Mouse (Mus musculus) midbrain, embryonic 11.5 days (tissue): Measurements from ENCODE around the gene Pou2f2. TPM values are rescaled to one million over a fixed set of nuclear protein-coding genes. Genes with fewer than 3 reads are reported as not detected.
A peak's percentile ranks its signal among the peaks of the same experiment; 100 is the strongest.

Experiments
- ATAC-seq: fragments of 200-750 bp; cut with Nextera tagmentation; 2 replicates; pipeline ENCODE4 v1.8.0; 2017; ENCODE audit warnings: moderate TSS enrichment, moderate library complexity; ENCODE audit not compliant: low FRiP score
- DNase-seq: peaks from one replicate; pipeline ENCODE4 v3.0.0; 2015; ENCODE audit warnings: low spot score; ENCODE audit errors: missing footprints
- H3K27ac ChIP-seq: fragments of 300-500 bp; sonication (generic); 2 replicates; pipeline ENCODE4 v1.5.1; 2014; ENCODE audit warnings: low read depth, low read length
- H3K27me3 ChIP-seq: fragments of 300-500 bp; sonication (generic); 2 replicates; pipeline ENCODE4 v1.6.1; 2014; ENCODE audit warnings: mild to moderate bottlenecking, low read length, moderate library complexity, mixed read lengths; ENCODE audit not compliant: control insufficient read depth, insufficient read depth
- H3K36me3 ChIP-seq: fragments of 300-500 bp; sonication (generic); 2 replicates; pipeline ENCODE4 v1.6.1; 2014; ENCODE audit warnings: mild to moderate bottlenecking, low read length, moderate library complexity, mixed read lengths; ENCODE audit not compliant: control insufficient read depth, insufficient read depth
- H3K4me1 ChIP-seq: fragments of 300-500 bp; sonication (generic); 2 replicates; pipeline ENCODE4 v1.6.1; 2014; ENCODE audit warnings: low read length; ENCODE audit not compliant: control insufficient read depth, insufficient read depth
- H3K4me2 ChIP-seq: fragments of 300-500 bp; sonication (generic); 2 replicates; pipeline ENCODE4 v1.6.1; 2014; ENCODE audit warnings: mild to moderate bottlenecking, moderate library complexity
- H3K4me3 ChIP-seq: fragments of 300-500 bp; sonication (generic); 2 replicates; pipeline ENCODE4 v1.5.1; 2014; ENCODE audit warnings: low read depth, low read length
- H3K9ac ChIP-seq: fragments of 300-500 bp; sonication (generic); 2 replicates; pipeline ENCODE4 v1.6.1; 2014; ENCODE audit warnings: low read length
- H3K9me3 ChIP-seq: fragments of 300-500 bp; sonication (generic); 2 replicates; pipeline ENCODE4 v1.6.1; 2016; ENCODE audit warnings: low read length; ENCODE audit not compliant: control insufficient read depth
- WGBS: fragments of 180-500 bp; shearing (Covaris S2); extraction: QIAGEN DNeasy Blood & Tissue Kit; methylation state at CpG from one replicate; pipeline ENCODE4 v1.1.7; 2014; 5-methylcytosine and 5-hydroxymethylcytosine counted together
- polyA plus RNA-seq: library from polyadenylated mRNA; unstranded; fragments of >200 nt; fragmentation: Nextera tagmentation; extraction: Ambion mirVana; gene quantifications from 2 replicates; pipeline ENCODE4 v1.2.1, GENCODE M21; 2014

Pou2f2 gene
- polyA plus RNA-seq, 1 experiment from 2014 or later = 26.6 TPM

DNA sequence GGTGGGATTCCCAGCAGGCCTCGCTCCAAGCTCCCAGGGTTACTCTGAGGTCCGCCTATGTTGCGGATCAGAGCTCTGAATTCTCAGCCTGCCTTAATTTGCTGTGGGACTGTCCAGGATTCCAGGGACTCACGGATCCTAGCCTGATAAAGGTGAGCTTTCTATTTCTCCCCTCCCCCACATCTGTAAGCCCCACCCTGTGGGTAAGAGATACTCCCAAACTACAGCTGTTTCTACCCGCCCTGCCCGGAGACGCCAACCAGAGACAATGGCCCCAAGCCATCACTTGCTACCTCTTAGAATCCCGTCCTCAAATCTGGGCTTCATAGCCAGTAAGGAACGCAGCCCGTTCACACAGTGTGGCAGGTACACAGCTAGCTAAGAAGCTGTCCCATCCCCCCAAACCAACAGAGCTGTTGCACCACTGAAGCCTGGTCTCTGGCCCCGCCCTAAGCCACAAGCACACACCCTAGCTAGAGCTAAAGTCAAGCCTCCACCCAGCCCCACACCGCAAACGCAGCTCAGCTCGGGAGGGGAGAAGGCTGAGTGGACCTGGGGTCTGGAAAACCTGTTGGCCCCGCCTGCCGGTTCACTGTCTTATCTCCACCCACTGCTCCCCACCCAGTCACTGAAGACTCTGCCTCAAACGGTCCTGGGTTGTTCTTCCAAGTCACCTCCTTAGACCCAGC lies 23.9 kb downstream of the Pou2f2 start:
- DNase-seq (no peak), ATAC-seq (no peak)
- 7% methylated on average over 17 of the region's 17 CpGs for WGBS
- no peak overlapping the region; the same call in 1 of the 2 replicates for H3K27ac ChIP-seq
- H3K4me2 ChIP-seq = peak overlapping the region; percentile 39; the same call in 1 of the 2 replicates
- H3K4me3 ChIP-seq = no peak overlapping the region
- 0 out of 2 replicates have a peak, but pooled peaks cover 2% of the 10 kb centered on the region for H3K27me3 ChIP-seq
- H3K9me3 ChIP-seq = no peaks in the 10 kb centered on the region
- peak overlapping the region; percentile 39 for H3K9ac ChIP-seq
- H3K4me1 ChIP-seq = peaks cover 54% of the 10 kb centered on the region
- no peaks in the 10 kb centered on the region for H3K36me3 ChIP-seq

DNA sequence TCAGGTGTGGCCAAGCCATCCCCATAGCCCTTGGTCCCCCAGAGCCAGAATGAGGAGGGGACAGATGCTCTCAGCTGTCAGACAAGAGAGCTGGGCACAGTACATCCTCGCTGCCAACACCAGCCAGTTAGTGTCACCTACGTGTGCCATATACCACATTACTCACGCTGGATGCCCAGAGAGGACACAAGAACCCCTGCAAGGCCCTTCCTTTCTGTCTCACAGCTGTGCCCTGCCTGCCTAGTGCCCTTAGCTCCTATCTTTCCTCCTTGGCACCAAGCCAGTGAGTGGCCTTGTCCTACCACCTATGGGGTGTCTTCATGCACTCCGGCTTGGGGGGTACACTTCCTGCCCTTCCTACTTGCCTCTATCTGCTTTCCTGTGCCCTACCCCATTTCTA lies 24.9 kb downstream of the Pou2f2 start:
- H3K9me3 ChIP-seq = no peaks in the 10 kb centered on the region
- ATAC-seq (no peak), DNase-seq (no peak)
- no peaks in the 10 kb centered on the region for H3K36me3 ChIP-seq
- H3K9ac ChIP-seq = peak overlapping the region; percentile 39; the same call in 1 of the 2 replicates
- peak overlapping the region; percentile 39 for H3K4me2 ChIP-seq
- 0 out of 2 replicates have a peak overlapping the region, but pooled peaks have one; percentile 96 for H3K27ac ChIP-seq
- H3K4me1 ChIP-seq = peaks cover 64% of the 10 kb centered on the region
- 0 out of 2 replicates have a peak, but pooled peaks cover 2% of the 10 kb centered on the region for H3K27me3 ChIP-seq
- WGBS = 84% methylated on average over 4 of the region's 4 CpGs
- peak overlapping the region; percentile 30; the same call in 1 of the 2 replicates for H3K4me3 ChIP-seq

DNA sequence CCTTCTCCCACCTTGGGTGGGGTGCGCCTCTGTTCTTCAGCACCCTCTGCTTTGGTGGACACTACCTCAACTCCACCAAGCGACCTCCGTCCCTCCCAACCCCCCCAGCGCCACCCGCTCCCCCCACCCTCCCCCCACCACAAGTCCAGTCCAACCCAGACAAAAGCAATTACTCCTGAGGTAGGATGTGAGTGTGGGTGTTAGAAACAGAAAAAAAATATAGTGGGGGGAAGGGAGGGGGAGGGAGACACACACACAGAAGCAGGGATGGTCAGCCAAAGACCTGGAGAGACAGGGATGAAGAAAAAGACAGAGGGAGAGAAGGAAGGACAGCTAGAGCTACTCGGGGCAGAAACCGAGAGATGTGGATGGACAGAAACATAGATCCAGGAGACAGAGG lies 25.7 kb downstream of the Pou2f2 start:
- Histone ChIP-seq H3K27me3 (0 out of 2 replicates have a peak, but pooled peaks cover 2% of the 10 kb centered on the region), H3K36me3 (no peaks in the 10 kb centered on the region), H3K4me2 (peak overlapping the region; percentile 39), H3K4me3 (peak overlapping the region; percentile 30), H3K9me3 (no peaks in the 10 kb centered on the region), H3K4me1 (peaks cover 66% of the 10 kb centered on the region), H3K27ac (peak overlapping the region; percentile 96), H3K9ac (peak overlapping the region; percentile 53)
- 41% methylated on average over 7 of the region's 7 CpGs for WGBS
- DNase-seq = no peak
- ATAC-seq = no peak

DNA sequence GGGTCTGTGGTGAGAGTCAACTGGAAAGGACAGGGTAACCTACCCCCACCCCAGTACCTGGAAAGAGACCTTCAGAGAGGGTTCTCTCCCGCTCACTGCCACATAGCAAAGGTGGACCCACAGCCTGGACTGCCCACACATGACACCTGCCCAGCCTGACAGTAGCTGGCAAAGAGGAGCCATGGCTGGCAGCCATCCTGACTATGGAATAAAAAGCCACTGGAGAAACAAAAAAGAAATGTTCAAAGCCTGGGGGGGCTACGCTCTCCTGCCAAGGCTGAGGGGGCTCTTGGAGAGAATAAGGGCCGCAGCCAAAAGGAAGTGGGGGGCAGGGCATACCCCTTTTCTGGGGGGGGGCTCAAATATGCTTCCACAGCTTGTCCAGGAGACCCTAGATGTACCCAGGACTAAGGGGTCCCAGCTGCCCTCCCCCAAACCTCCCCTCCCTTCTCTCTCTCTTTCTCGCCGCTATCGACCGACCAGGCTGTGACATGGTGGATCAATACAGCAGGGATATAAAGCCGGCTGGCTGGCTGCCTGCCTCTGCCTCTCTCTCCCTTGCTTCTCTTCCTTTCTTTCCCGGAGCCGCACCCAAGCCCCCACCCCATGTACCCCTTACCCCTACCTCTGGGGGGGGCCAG lies 27.5 kb downstream of the Pou2f2 start:
- Histone ChIP-seq H3K4me2 (peak overlapping the region; percentile 40), H3K27me3 (0 out of 2 replicates have a peak, but pooled peaks cover 2% of the 10 kb centered on the region), H3K4me3 (peak overlapping the region; percentile 30), H3K9me3 (no peaks in the 10 kb centered on the region), H3K9ac (peak overlapping the region; percentile 65), H3K36me3 (no peaks in the 10 kb centered on the region), H3K4me1 (peaks cover 66% of the 10 kb centered on the region), H3K27ac (peak overlapping the region; percentile 96)
- WGBS = 26% methylated on average over 10 of the region's 10 CpGs
- no peak for ATAC-seq
- peak; percentile 87 for DNase-seq

DNA sequence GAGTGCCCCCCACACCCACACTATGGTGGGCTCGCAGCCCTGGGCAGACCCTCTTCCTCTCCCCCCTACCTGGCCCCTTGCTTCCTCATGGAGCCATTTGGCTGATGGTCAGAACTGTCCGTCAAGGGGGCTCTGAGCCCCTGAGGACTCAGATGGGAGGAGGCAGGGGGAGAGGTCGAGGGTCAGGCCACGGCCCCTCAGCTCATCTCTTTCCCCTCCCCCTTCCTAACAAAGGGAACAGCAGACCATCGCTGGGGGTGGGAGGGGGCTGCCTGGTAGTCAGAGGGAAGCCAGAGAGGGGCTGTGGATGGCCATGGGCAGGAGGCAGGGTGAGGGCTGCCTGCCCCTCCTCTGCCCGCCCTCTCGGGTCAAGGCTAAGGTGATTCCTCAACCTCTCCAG lies 28.5 kb downstream of the Pou2f2 start:
- Histone ChIP-seq H3K9ac (peak overlapping the region; percentile 50), H3K4me2 (peak overlapping the region; percentile 40), H3K27me3 (0 out of 2 replicates have a peak, but pooled peaks cover 2% of the 10 kb centered on the region), H3K4me3 (peak overlapping the region; percentile 7), H3K36me3 (no peaks in the 10 kb centered on the region), H3K27ac (peak overlapping the region; percentile 96), H3K4me1 (peaks cover 64% of the 10 kb centered on the region), H3K9me3 (no peaks in the 10 kb centered on the region)
- 0% methylated on average over 7 of the region's 7 CpGs for WGBS
- DNase-seq (peak; percentile 95), ATAC-seq (peak; percentile 76)

DNA sequence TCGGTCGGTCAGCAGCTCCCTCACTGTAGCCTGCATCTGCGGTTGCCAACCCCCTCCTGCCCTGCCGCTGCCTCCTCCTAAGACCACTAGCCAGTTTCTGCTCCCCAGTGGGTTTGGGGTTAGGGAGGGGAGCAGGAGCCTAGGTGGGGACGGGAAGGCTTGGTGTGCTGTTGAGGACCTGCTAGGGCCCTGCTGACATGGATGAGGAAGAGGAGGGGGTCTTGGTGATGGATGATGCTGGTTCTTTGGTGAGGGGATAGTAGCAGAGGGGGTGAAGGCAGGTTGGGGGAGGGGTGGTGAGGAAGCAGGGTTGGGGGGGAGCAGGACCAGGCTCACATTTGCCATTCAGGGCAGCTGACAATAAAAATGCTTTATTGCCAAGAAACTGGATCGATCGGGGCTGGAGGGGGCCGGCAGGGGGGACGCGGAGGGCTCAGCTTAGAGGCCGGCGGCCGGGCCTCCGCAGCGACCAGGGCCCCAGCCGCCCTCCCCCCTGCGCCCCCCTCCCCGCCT lies 29.3 kb downstream of the Pou2f2 start:
- peak overlapping the region; percentile 11; the same call in 1 of the 2 replicates for H3K4me3 ChIP-seq
- H3K4me2 ChIP-seq = peak overlapping the region; percentile 40
- H3K9ac ChIP-seq = peak overlapping the region; percentile 50
- no peaks in the 10 kb centered on the region for H3K9me3 ChIP-seq
- WGBS = under 1% methylated on average over 17 of the region's 18 CpGs
- DNase-seq (peak; percentile 94), ATAC-seq (peak; percentile 66)
- H3K27me3 ChIP-seq = 0 out of 2 replicates have a peak, but pooled peaks cover 2% of the 10 kb centered on the region
- peaks cover 58% of the 10 kb centered on the region for H3K4me1 ChIP-seq
- H3K36me3 ChIP-seq = no peaks in the 10 kb centered on the region
- peak overlapping the region; percentile 96 for H3K27ac ChIP-seq

DNA sequence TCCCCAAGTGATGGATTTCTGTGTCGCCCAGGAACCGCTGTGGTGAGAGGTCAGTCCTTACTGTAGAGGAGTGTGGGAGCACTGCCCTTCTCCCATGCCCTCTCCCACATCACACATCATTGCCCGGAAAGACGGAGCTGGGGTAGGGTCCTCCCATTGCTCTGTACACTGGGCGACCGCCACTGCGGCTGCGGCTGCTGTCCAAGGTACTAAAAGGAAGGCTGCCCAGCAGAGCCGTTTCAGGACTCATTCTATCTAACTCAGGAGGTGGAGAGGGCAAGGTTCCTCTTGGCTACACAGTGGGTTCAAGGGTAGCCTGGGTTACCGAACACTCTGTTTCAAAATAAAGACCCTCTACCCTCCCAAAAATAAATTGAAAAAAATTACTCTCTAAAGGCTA lies 33.6 kb downstream of the Pou2f2 start:
- Histone ChIP-seq H3K4me3 (no peak overlapping the region), H3K27ac (no peak overlapping the region), H3K36me3 (no peaks in the 10 kb centered on the region), H3K4me2 (no peak overlapping the region), H3K9me3 (no peaks in the 10 kb centered on the region), H3K4me1 (peaks cover 17% of the 10 kb centered on the region), H3K9ac (no peak overlapping the region), H3K27me3 (no peaks in the 10 kb centered on the region)
- 12% methylated on average over 10 of the region's 10 CpGs for WGBS
- ATAC-seq (no peak), DNase-seq (peak; percentile 88)

DNA sequence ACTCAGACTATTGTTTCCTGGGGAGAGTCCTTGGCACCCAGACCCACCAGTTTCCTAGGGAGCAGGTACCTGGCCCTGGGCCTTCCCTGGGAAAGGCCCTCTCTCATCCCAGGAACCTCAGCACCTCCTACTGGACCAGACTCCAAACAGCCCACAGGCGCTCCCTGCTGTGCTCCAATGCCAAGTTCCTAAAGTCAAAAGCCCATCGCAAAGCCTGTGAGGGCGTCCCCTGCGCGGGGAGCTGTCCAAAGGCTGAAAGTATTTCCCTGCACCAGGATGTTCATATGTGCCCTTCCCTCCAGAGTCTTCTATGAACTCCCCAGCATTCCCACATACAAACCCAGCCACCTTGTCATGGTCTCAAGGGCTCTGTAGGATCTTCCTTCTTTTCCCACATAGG lies 37.8 kb downstream of the Pou2f2 start:
- DNase-seq = peak; percentile 84
- no peak overlapping the region for H3K27ac ChIP-seq
- H3K4me2 ChIP-seq = no peak overlapping the region
- no peaks in the 10 kb centered on the region for H3K27me3 ChIP-seq
- no peaks in the 10 kb centered on the region for H3K9me3 ChIP-seq
- no peak overlapping the region for H3K4me3 ChIP-seq
- no peak for ATAC-seq
- 8% methylated on average over 5 of the region's 5 CpGs for WGBS
- H3K4me1 ChIP-seq = peaks cover 2% of the 10 kb centered on the region; the same call in 1 of the 2 replicates
- H3K9ac ChIP-seq = no peak overlapping the region
- H3K36me3 ChIP-seq = no peaks in the 10 kb centered on the region

DNA sequence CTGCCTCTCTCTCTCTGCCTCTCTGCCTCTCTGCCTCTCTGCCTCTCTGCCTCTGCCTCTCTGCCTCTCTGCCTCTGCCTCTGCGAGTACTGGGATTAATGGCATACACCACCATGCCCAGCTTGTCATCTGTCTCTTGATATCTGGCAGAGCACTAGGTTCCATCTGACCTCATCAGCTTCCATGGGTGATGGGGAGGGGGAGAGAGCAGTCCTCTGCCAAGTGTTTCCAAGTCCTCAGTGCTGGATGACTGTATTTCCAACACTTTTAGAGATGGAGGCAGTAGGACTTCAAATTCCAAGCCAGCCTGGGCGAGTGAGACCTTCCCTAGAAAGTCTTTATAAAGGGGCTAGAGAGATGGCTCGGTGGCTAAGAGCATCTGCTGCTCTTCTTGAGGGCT lies 42.0 kb downstream of the Pou2f2 start:
- Histone ChIP-seq H3K4me2 (no peak overlapping the region), H3K27ac (no peak overlapping the region), H3K36me3 (no peaks in the 10 kb centered on the region), H3K9me3 (no peaks in the 10 kb centered on the region; the same call in 1 of the 2 replicates), H3K27me3 (peaks cover 18% of the 10 kb centered on the region), H3K9ac (no peak overlapping the region), H3K4me1 (peaks cover 11% of the 10 kb centered on the region), H3K4me3 (no peak overlapping the region)
- no peak for DNase-seq
- 52% methylated on average over 3 of the region's 3 CpGs for WGBS
- ATAC-seq = no peak
